Mouse (Mus musculus) CH12.LX (cell line): ENCODE results near the gene Arid1a.

Experiments
- EP300 ChIP-seq: IDR thresholded peaks from 2 replicates; pipeline ENCODE4 v1.6.1; 2011; ENCODE audit warnings: low read length, improper control_type of control experiment
- MXI1 ChIP-seq: IDR thresholded peaks from 2 replicates; pipeline ENCODE4 v1.6.1; 2011; ENCODE audit warnings: mild to moderate bottlenecking, low read depth, low read length, improper control_type of control experiment

DNA sequence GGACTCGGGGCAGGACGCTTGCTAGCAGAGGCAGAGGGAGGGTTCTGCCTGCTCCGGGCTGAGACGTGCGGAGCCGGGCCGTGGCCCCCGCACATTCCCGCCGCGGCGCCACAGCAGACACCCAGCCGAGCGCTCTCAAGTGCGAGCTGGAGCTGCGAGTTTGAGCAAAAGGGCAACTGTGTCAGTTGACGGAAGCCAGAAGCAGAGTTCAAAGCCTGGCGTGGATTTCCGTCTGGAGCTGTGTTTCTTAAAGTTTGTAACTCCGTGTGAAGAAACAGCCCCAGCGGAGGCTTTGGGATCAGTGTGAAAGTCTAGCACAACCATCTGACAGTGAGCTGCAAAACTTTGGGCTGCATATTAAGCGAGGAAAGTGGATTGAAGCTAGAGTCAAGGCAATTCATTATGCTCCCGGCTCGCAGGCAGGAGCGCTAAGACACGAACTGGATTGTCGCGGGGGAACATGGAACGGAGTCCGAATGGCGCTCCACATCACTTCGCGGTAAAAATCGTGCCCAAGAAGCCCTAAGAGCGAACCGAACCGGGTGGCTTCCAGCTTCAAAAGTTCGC lies 783 bp upstream of the Arid1a start:
- TF ChIP-seq EP300 = no peak
- TF ChIP-seq MXI1 = no peak
